Mouse (Mus musculus): ENCODE measurements around the gene Rbbp4. TPM values are rescaled to one million over a fixed set of nuclear protein-coding genes. Genes with fewer than 3 reads are reported as not detected.

The Rbbp4 gene
- polyA plus RNA-seq, 1 experiment from 2014 or later, result 214 TPM

DNA sequence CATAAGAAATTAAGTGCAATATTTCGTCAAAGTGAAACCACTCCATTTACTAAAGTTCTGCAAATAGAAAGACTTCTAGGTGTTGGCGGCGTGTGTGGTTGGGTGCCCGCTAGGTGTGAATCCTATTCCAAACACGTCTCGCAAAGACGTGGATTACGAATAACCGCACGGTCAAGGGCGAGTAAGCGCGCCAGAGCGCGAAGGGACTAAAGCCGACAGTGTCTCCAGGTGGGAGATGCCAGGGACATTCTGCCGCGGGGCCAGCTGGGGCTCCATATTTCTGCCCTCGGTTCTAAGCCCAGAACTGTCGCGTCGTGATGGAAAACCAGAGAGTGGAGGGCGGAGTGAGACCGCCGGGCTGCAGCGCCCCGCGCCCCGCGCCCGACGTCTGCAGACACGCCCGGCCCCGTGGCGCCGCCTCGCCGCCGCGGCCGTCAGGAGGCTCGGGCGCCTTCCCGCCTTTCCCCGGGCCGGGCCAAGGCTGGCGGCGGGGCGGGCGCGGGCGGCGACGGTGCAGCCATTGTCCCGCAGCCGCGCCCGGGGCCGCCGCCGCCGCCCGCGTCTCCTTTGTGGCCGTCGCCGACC is 41.9 kb upstream of the Rbbp4 start:
- peak overlapping the region; percentile 80 for H3K9ac ChIP-seq (ENCODE audit: low read depth, low read length)
- H3K36me3 ChIP-seq (ENCODE audit: control insufficient read depth, insufficient read depth), result no peaks in the 10 kb centered on the region
- H3K9me3 ChIP-seq (replicated peaks; ENCODE audit: control insufficient read depth, low read length), result no peaks in the 10 kb centered on the region
- WGBS (ENCODE audit: insufficient replicate concordance), result under 1% methylated on average over 53 of the region's 68 CpGs
- peaks cover 21% of the 10 kb centered on the region for H3K4me1 ChIP-seq (ENCODE audit: control insufficient read depth, low read depth, low read length)
- ATAC-seq (ENCODE audit: low read depth), result peak; percentile 78
- peak overlapping the region; percentile 96 for H3K4me2 ChIP-seq (ENCODE audit: low read depth, low read length)
- peaks cover 6% of the 10 kb centered on the region for H3K27me3 ChIP-seq (ENCODE audit: control insufficient read depth, insufficient read depth, low read depth, low read length)
- peak overlapping the region; percentile 77 for H3K4me3 ChIP-seq (ENCODE audit: low read depth, low read length)
- H3K27ac ChIP-seq (ENCODE audit: low read length), result peak overlapping the region; percentile 48

DNA sequence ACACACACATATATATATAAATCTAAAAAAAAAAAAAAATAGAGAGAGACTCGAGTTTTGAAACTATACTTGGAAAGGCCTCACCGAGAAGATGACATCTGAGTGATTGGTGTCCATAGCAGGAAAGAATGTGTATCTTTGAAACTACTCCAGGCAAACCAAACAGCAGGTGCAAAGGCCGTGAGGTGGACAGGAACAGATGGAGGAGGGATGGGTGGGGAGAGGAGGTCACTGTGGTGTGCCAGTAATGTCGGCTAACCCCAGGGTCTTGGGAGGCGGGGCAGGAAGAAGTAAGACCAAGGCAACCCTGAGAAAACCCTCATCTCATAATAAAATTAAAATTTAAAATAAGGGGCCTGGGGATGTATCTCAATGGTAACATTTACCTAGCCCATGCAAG is 40.7 kb upstream of the Rbbp4 start:
- ATAC-seq (ENCODE audit: low read depth), result no peak
- H3K4me1 ChIP-seq (ENCODE audit: control insufficient read depth, low read depth, low read length), result peaks cover 21% of the 10 kb centered on the region
- H3K9ac ChIP-seq (ENCODE audit: low read depth, low read length), result no peak overlapping the region
- H3K27me3 ChIP-seq (ENCODE audit: control insufficient read depth, insufficient read depth, low read depth, low read length), result peaks cover 6% of the 10 kb centered on the region
- no peak overlapping the region for H3K4me2 ChIP-seq (ENCODE audit: low read depth, low read length)
- no peaks in the 10 kb centered on the region for H3K36me3 ChIP-seq (ENCODE audit: control insufficient read depth, insufficient read depth)
- H3K9me3 ChIP-seq (replicated peaks; ENCODE audit: control insufficient read depth, low read length), result no peaks in the 10 kb centered on the region
- H3K4me3 ChIP-seq (ENCODE audit: low read depth, low read length), result no peak overlapping the region
- WGBS (ENCODE audit: insufficient replicate concordance), result 65% methylated on average over 5 of the region's 5 CpGs
- no peak overlapping the region for H3K27ac ChIP-seq (ENCODE audit: low read length)

DNA sequence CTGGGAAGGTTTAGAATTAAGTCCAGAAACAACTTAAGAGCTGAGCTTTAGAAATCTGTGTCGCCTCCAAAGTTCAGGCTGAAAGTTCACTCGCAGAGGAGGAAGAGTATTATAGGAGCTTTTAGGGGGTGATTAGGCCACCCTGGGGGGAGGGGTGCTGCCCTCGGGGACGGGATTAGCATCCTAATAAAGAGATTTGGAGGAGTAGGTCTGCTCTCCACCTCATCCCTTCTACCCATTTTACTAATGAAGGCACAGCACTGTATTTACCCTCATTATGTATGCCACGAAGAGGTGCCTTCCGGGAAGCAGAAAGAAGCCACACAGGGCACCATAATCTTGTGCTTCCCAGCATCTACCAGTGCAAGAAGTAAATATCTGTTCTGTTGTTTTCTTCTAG is 39.8 kb upstream of the Rbbp4 start:
- Histone ChIP-seq H3K4me1 (ENCODE audit: control insufficient read depth, low read depth, low read length) (peaks cover 21% of the 10 kb centered on the region), H3K9ac (ENCODE audit: low read depth, low read length) (no peak overlapping the region), H3K4me3 (ENCODE audit: low read depth, low read length) (no peak overlapping the region), H3K27ac (ENCODE audit: low read length) (no peak overlapping the region), H3K27me3 (ENCODE audit: control insufficient read depth, insufficient read depth, low read depth, low read length) (peaks cover 6% of the 10 kb centered on the region), H3K36me3 (ENCODE audit: control insufficient read depth, insufficient read depth) (no peaks in the 10 kb centered on the region), H3K9me3 (replicated peaks; ENCODE audit: control insufficient read depth, low read length) (no peaks in the 10 kb centered on the region), H3K4me2 (ENCODE audit: low read depth, low read length) (no peak overlapping the region)
- no peak for ATAC-seq (ENCODE audit: low read depth)
- WGBS (ENCODE audit: insufficient replicate concordance), result 52% methylated on average over 6 of the region's 6 CpGs

DNA sequence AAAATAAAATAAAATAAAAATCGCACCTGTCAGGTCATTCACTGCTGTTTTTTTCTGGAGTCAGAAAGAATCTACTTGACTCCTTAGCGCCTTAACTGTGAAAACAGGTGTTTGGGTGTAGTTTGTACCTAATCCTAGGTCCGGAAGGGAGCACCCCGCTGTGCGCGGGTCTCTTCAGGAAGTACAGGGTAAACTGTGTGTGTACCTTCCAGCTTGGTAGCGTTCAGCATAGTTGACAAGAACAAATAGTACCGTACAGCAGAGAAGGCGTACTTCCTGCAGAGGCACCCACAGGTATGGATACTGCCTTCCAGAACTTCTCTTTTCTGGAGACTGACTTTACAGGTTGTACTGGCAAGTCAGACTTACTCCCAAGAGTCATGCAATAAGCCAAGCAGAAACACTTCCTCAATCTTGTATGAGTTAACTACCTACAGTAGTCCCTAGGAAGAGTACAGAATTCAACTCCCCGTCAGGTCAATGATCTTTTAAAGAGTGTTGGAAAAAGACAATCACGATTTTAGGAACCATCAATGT is 39.1 kb upstream of the Rbbp4 start:
- no peaks in the 10 kb centered on the region for H3K9me3 ChIP-seq (replicated peaks; ENCODE audit: control insufficient read depth, low read length)
- 46% methylated on average over 11 of the region's 11 CpGs for WGBS (ENCODE audit: insufficient replicate concordance)
- no peak overlapping the region for H3K4me2 ChIP-seq (ENCODE audit: low read depth, low read length)
- no peak overlapping the region for H3K9ac ChIP-seq (ENCODE audit: low read depth, low read length)
- peaks cover 6% of the 10 kb centered on the region for H3K27me3 ChIP-seq (ENCODE audit: control insufficient read depth, insufficient read depth, low read depth, low read length)
- H3K27ac ChIP-seq (ENCODE audit: low read length), result no peak overlapping the region
- no peak overlapping the region for H3K4me3 ChIP-seq (ENCODE audit: low read depth, low read length)
- H3K4me1 ChIP-seq (ENCODE audit: control insufficient read depth, low read depth, low read length), result peaks cover 21% of the 10 kb centered on the region
- H3K36me3 ChIP-seq (ENCODE audit: control insufficient read depth, insufficient read depth), result no peaks in the 10 kb centered on the region
- ATAC-seq (ENCODE audit: low read depth), result no peak

DNA sequence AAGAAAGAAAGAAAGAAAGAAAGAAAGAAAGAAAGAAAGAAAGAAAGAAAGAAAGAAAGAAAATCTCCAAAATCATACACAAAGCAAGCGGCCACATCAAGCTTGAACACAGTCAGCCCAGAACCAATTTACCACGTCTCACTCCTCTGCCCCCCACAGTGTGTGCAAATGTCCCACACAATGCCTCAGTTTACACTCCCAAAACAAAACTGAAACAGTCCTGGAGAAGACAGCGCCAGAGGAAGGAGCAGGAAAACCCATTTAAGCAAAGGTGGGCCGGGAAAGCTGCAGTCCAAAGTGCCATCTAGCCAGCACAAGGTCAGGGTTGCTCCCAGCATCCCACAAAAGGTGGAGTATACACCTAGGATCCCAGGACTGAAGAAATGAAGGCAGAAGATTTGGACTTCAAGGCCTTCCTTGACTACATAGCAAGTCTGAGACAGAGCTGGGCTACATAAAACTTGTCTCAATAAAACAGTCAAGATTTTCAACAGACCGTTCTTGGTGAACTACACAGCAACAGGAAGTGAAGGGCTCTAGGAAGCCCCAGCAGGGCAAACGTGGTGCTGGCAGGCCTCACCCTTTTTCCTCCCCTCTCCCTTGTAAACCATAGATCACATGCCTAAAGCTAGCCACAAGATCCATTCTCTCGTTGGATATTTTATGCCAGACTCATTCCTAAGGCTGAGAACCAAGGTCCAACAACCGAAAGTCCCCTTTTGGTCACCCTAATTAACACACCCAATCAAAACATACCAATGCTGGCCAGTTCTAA is 38.2 kb upstream of the Rbbp4 start:
- no peak for ATAC-seq (ENCODE audit: low read depth)
- Histone ChIP-seq H3K4me2 (ENCODE audit: low read depth, low read length) (no peak overlapping the region), H3K27me3 (ENCODE audit: control insufficient read depth, insufficient read depth, low read depth, low read length) (peaks cover 3% of the 10 kb centered on the region), H3K36me3 (ENCODE audit: control insufficient read depth, insufficient read depth) (no peaks in the 10 kb centered on the region), H3K4me3 (ENCODE audit: low read depth, low read length) (no peak overlapping the region), H3K9me3 (replicated peaks; ENCODE audit: control insufficient read depth, low read length) (no peaks in the 10 kb centered on the region), H3K27ac (ENCODE audit: low read length) (peak overlapping the region; percentile 18; the same call in 1 of the 2 replicates), H3K9ac (ENCODE audit: low read depth, low read length) (no peak overlapping the region), H3K4me1 (ENCODE audit: control insufficient read depth, low read depth, low read length) (peaks cover 21% of the 10 kb centered on the region)
- 48% methylated on average over 8 of the region's 8 CpGs for WGBS (ENCODE audit: insufficient replicate concordance)

DNA sequence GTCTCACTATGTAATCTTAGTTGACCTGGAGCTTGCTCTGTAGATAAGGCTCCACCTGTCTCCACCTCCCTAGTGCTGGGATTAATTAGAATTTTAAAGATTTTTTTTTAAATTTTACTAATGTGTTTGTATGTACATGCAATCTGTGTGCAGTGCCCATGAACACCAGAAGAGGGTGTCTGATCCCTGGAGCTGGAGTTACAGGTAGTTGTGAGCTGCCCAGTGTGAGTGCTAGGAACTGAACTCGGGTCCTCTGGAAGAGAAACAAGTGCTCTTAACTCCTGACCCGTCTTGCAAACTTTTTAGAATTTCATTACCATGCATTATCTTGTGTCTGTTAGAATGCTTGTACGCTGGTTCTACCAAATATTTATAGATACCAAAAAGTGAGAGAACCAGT is 36.2 kb upstream of the Rbbp4 start:
- Histone ChIP-seq H3K9me3 (replicated peaks; ENCODE audit: control insufficient read depth, low read length) (no peaks in the 10 kb centered on the region), H3K27ac (ENCODE audit: low read length) (no peak overlapping the region), H3K27me3 (ENCODE audit: control insufficient read depth, insufficient read depth, low read depth, low read length) (no peaks in the 10 kb centered on the region), H3K36me3 (ENCODE audit: control insufficient read depth, insufficient read depth) (no peaks in the 10 kb centered on the region), H3K9ac (ENCODE audit: low read depth, low read length) (no peak overlapping the region), H3K4me3 (ENCODE audit: low read depth, low read length) (no peak overlapping the region), H3K4me1 (ENCODE audit: control insufficient read depth, low read depth, low read length) (peaks cover 15% of the 10 kb centered on the region), H3K4me2 (ENCODE audit: low read depth, low read length) (no peak overlapping the region)
- ATAC-seq (ENCODE audit: low read depth), result no peak
- WGBS (ENCODE audit: insufficient replicate concordance), result 80% methylated on average over 3 of the region's 3 CpGs

DNA sequence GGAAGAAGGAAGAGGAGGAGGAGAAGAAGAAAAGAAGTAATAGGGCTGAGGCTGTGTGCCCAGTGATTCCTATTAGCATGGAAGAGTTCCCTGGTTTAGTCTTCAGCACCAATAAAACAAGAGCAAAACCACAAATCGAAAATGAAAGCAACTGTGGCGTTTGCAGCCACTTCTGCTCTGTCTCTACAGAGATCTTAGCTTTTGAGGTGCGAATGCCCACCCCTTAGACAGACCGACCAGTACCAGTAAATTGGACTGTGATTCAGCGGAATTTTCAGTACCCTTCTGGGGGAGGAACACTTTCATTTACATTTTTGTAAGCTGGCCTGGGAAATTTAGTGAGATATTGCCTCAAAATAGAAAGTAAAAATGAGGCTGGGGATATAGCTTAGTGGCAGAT is 30.1 kb upstream of the Rbbp4 start:
- Histone ChIP-seq H3K27me3 (ENCODE audit: control insufficient read depth, insufficient read depth, low read depth, low read length) (no peaks in the 10 kb centered on the region), H3K4me1 (ENCODE audit: control insufficient read depth, low read depth, low read length) (peaks cover 5% of the 10 kb centered on the region), H3K36me3 (ENCODE audit: control insufficient read depth, insufficient read depth) (no peaks in the 10 kb centered on the region), H3K4me2 (ENCODE audit: low read depth, low read length) (peak overlapping the region; percentile 23; the same call in 1 of the 2 replicates), H3K4me3 (ENCODE audit: low read depth, low read length) (peak overlapping the region; percentile 5), H3K9ac (ENCODE audit: low read depth, low read length) (peak overlapping the region; percentile 2; the same call in 1 of the 2 replicates), H3K9me3 (replicated peaks; ENCODE audit: control insufficient read depth, low read length) (no peaks in the 10 kb centered on the region), H3K27ac (ENCODE audit: low read length) (no peak overlapping the region)
- no peak for ATAC-seq (ENCODE audit: low read depth)
- WGBS (ENCODE audit: insufficient replicate concordance), result 49% methylated on average over 5 of the region's 5 CpGs

DNA sequence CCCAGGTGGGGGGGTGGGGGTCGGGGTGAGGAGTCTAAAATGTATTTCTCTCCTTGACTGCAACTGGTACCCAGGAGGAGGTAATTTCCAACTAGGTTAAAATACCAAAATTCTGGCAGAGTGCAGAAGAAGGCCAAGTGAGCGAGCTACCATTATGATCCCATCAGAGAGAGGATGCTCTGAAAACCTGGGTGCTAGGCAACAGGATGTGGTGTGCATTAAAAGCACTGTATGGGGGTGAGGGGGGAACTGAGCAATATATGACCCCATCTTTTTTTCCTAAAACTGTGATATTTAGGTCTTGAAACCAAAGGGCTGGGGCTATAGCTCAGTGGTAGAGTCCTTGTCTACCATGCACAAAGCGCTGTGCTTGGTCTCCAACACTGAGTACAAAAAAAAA is 29.2 kb upstream of the Rbbp4 start:
- H3K4me1 ChIP-seq (ENCODE audit: control insufficient read depth, low read depth, low read length), result peaks cover 5% of the 10 kb centered on the region
- WGBS (ENCODE audit: insufficient replicate concordance), result 79% methylated on average over 3 of the region's 3 CpGs
- no peak for ATAC-seq (ENCODE audit: low read depth)

DNA sequence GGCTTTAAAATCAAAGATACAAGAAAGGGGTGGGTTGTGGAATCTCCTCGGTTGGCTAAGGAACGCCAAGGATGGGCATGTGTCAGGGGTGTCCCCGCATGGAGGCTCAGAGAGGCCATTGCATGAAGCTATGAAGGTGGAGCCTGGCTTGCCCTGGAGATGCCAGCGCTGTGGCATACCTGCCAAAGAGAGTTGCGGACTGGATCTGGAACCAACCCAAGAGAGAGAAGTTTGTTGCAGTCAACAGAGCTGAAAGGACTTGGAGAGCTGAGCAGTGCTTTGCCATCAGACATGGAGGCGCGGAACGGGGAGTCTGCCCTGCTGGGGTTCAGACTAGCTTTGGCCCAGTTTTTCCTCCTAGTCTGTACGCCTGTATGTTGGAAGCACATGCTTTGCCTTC is 28.3 kb upstream of the Rbbp4 start:
- no peak overlapping the region for H3K9ac ChIP-seq (ENCODE audit: low read depth, low read length)
- no peak overlapping the region for H3K4me3 ChIP-seq (ENCODE audit: low read depth, low read length)
- no peaks in the 10 kb centered on the region for H3K36me3 ChIP-seq (ENCODE audit: control insufficient read depth, insufficient read depth)
- H3K9me3 ChIP-seq (replicated peaks; ENCODE audit: control insufficient read depth, low read length), result no peaks in the 10 kb centered on the region
- WGBS (ENCODE audit: insufficient replicate concordance), result 84% methylated on average over 9 of the region's 9 CpGs
- H3K27me3 ChIP-seq (ENCODE audit: control insufficient read depth, insufficient read depth, low read depth, low read length), result no peaks in the 10 kb centered on the region
- no peak overlapping the region for H3K4me2 ChIP-seq (ENCODE audit: low read depth, low read length)
- H3K27ac ChIP-seq (ENCODE audit: low read length), result no peak overlapping the region
- no peak for ATAC-seq (ENCODE audit: low read depth)
- peaks cover 5% of the 10 kb centered on the region for H3K4me1 ChIP-seq (ENCODE audit: control insufficient read depth, low read depth, low read length)

More for the DNA sequence above, 29.2 kb upstream of the Rbbp4 start:
- Histone ChIP-seq H3K9me3 (replicated peaks; ENCODE audit: control insufficient read depth, low read length) (no peaks in the 10 kb centered on the region), H3K27me3 (ENCODE audit: control insufficient read depth, insufficient read depth, low read depth, low read length) (no peaks in the 10 kb centered on the region), H3K9ac (ENCODE audit: low read depth, low read length) (no peak overlapping the region), H3K27ac (ENCODE audit: low read length) (no peak overlapping the region), H3K4me3 (ENCODE audit: low read depth, low read length) (no peak overlapping the region), H3K4me2 (ENCODE audit: low read depth, low read length) (no peak overlapping the region), H3K36me3 (ENCODE audit: control insufficient read depth, insufficient read depth) (no peaks in the 10 kb centered on the region)
